Mouse (Mus musculus) olfactory bulb, adult 2 months (tissue): Measurements from ENCODE around the gene Myl4.
A peak's percentile ranks its signal among the peaks of the same experiment; 100 is the strongest.

ENCODE experiments used
- CTCF ChIP-seq: fragments of 200-500 bp; IDR thresholded peaks from 2 replicates; pipeline ENCODE4 v1.5.1; 2012; ENCODE audit warnings: low read depth, mild to moderate bottlenecking, low read length, moderate library complexity; ENCODE audit not compliant: insufficient read depth
- POLR2A ChIP-seq: fragments of 200-500 bp; IDR thresholded peaks from 2 replicates; pipeline ENCODE4 v1.6.1; 2012; ENCODE audit warnings: mild to moderate bottlenecking, low read depth, low read length, moderate library complexity; ENCODE audit not compliant: insufficient read depth

- TF ChIP-seq CTCF (no peak), POLR2A (peak; percentile 31; the same call in 1 of the 2 replicates)
These were observed at the start of gene Myl4, which contains the start of gene Cdc27 for GRCm38 (mm10) chr11:104550406-104550974.
